Mouse (Mus musculus) olfactory bulb, adult 2 months (tissue): ENCODE data around the gene Gstm2.

Experiments used
- CTCF ChIP-seq: fragments of 200-500 bp; IDR thresholded peaks from 2 replicates; pipeline ENCODE4 v1.5.1; 2012; ENCODE audit warnings: low read depth, mild to moderate bottlenecking, low read length, moderate library complexity; ENCODE audit not compliant: insufficient read depth
- POLR2A ChIP-seq: fragments of 200-500 bp; IDR thresholded peaks from 2 replicates; pipeline ENCODE4 v1.6.1; 2012; ENCODE audit warnings: mild to moderate bottlenecking, low read depth, low read length, moderate library complexity; ENCODE audit not compliant: insufficient read depth

DNA sequence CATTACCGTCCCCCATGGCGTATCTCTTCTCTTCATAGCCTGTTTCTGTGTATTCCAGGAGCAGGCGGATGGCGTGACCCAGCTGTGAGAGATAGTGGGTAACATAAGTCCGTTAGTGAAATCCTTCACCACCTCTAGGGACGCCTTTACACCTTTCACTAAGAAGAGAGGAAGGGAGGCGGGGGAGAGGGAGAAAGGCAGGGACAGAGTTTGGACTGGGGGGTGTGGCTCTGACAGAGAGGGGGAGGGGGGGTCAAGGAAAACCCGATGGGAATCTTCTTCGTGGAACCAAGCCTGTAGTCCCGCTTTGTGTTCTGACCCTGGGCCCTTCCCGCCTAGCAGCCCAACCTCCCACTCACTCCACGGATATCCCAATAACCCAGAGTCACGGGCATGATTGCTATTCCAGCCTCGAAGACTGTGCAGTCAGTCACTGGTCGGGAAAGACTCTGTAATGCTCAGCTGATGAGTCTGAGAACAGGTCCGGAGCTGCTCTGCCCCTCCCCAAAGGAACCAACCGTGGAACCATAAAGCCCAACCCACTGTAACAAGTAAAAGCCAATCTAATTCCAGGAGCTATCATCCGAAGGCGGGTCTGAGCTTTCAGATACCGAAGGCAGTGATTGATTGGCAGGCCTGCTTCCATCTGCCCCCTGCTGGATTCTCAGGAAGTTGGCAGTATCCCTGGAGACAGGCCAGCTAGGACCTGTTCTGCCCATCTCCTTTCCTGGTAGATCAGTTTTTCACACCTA is 42.8 kb downstream of the Gstm2 start, which contains the start of gene Gstm6:
- TF ChIP-seq CTCF (no peak), POLR2A (no peak)
